Mouse (Mus musculus) layer of hippocampus, adult 6 months (tissue): Measurements from ENCODE around the gene Ift122. TPM values are rescaled to one million over a fixed set of nuclear protein-coding genes. Genes with fewer than 3 reads are reported as not detected.

Experiments
- long read RNA-seq, 2 experiments: library from polyadenylated mRNA; unstranded; transcript quantifications; one replicate each; pipeline ENCODE4 v2.0.0; 2019 to 2020
- polyA plus RNA-seq: library from polyadenylated mRNA; unstranded; fragments of <200 nt; fragmentation: Nextera tagmentation; gene quantifications from 2 replicates; pipeline ENCODE4 v1.2.3, GENCODE M21; 2021

Gene Ift122
- polyA plus RNA-seq: 14.4 and 16.8 TPM in 2 replicates
- long read RNA-seq, experiment 1, full-length matches to known transcripts: 14 of 29 reads
- long read RNA-seq, experiment 1, partial matches to known transcripts: 11 of 29 reads
- long read RNA-seq, experiment 1, other reads (novel, unspliced or antisense): 4 of 29 reads
- long read RNA-seq, experiment 2, full-length matches to known transcripts: 180 of 237 reads
- long read RNA-seq, experiment 2, partial matches to known transcripts: 22 of 237 reads
- long read RNA-seq, experiment 2, other reads (novel, unspliced or antisense): 35 of 237 reads

DNA sequence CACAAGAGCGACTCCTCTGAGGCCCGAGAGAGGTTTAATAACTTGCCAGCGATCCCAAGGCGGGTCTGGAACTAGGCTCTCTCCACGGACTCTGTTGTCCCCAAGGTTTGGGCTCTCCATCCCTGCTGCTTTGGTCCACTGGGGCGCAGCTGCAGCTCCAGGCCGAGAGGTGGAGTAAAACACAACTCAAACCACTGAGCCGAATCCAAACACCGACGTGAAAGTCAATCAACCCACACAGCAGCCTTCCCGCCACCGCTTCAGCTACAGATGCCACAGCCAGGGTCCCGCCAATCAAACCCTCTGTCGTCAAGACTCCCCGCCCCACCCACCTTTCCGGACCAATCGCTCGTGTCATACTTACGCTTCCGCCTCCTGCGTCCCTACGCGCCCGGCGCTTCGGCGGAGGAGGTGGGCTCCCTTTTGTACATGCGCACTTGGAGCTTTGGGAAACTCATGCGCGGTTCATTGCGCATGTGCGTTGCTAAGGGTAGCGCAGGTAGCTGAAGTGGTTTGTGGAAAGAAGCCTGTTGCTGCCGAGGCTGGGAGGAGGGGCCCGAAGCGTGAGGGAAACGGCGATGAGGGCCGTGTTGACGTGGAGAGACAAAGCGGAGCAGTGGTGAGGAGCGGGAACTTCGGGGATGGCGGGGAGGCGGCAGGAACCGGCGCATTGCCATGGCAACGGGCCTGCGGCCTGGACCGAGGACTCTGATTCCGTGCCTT, at the start of gene Ift122, which contains the start of gene Mbd4:
Gene Ift122 (plus strand): TSS at position 380 of the 723 bp plus-strand sequence.
Gene Mbd4 (minus strand): TSS at position 281 of the 723 bp plus-strand sequence.

DNA sequence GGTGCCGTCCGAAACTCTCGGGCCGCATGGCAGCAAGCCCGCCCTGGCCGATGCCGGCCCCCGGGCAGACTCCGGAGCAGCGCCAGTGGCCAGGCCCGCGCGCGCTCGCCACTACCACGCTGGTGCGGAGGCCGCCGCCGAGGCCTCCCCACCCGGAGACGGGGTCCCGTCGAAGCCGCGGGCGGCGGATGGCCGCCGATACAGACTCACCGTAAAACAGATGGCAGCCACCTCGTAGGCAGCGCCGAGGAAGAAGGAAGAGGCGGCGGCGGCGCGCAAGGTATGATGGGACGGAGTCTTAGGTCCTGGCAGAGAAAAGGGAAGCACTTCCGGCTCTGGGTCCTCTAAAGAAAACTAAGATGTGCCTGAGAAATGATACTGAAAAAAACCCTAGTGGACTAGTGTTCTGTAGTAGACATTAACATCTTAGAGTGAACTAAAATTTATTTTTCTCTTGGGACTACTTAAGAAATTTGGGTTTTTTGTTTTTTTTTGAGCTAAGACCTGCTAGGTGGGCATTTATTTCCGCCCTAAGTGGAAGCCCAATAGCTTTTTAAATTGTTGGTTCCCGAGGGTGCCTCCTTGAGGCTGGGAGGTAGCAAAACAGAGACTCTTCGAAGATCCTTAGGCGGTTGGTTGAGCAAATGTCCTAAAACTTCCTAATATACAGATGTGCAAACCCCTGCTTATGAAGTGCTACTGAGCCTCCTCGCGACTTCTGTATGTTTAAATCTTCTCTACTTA, 44.6 kb upstream of the Ift122 start, which contains the start of gene Rpl32:
Gene Rpl32 (minus strand): TSS at position 260 of the 744 bp plus-strand sequence.

DNA sequence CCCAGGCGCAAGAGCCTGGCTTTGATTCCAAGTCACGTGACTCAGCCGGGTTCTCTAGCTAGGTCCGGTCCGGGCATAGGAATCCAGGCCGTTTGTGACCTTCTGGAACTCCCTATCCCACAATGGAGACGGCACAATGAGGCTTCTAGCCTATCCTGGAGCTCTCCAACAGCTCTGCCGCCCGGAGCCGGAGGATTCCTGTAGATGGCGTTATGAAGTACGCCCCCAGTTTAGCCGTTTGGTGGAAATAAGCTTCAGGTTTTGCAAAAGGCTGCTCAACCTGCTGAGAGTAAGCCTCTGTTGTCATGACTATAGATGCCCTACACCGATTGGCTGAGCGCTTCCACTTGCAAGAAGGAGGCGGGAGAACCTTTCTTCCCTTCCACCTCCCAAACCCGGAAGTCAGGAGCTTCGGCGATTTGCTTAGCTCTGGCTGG, 15.1 kb upstream of the Ift122 start, which contains the start of gene Efcab12:
Gene Efcab12 (minus strand): TSS at position 252 of the 437 bp plus-strand sequence.

DNA sequence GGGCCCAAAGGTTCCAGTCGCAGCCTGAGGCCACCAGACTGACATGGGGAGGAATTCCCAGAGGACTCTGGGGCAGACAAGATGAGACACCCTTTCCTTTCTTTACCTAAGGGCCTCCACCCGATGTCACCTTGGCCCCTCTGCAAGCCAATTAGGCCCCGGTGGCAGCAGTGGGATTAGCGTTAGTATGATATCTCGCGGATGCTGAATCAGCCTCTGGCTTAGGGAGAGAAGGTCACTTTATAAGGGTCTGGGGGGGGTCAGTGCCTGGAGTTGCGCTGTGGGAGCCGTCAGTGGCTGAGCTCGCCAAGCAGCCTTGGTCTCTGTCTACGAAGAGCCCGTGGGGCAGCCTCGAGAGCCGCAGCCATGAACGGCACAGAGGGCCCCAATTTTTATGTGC, 78.4 kb downstream of the Ift122 start, which contains the start of gene Rho:
Gene Rho (plus strand): TSS at position 110 of the 400 bp plus-strand sequence.

DNA sequence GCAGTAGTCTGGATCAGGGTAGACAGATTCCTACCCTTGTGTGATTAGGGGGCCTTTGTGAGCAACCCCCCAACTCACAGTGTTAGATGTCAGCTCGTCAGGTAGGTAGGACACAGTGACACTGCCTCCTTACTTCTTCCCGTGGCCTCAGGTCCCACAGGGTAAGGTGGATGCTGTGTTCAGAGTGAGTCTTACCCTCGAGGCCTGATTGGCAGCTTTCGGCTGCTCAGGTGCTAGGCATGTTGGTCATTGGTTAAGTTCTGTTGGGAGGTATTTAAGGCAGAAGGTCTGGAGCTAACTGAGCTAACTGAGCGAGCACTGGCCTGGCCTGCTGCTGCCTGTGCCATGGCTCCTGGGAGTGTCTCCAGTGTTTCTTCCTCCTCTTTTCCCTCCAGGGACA, 91.4 kb downstream of the Ift122 start, which contains the start of gene H1foo:
Gene H1foo (plus strand): TSS at position 301 of the 400 bp plus-strand sequence.

Other genes with a start within 250 kb of the Ift122 start
- 29.7 and 31.2 TPM in 2 replicates for gene Raf1, start 176.8 kb upstream of the Ift122 start, polyA plus RNA-seq
- 0.53 and 0.62 TPM in 2 replicates for gene Tmem40, start 91.1 kb upstream of the Ift122 start, polyA plus RNA-seq
- gene Cand2, start 78.9 kb upstream of the Ift122 start, polyA plus RNA-seq: 2.0 and 2.2 TPM in 2 replicates
- 2,353 and 2,574 TPM in 2 replicates for gene Rpl32, start 44.7 kb upstream of the Ift122 start, polyA plus RNA-seq
- 1.2 and 1.3 TPM in 2 replicates for gene Efcab12, start 15.1 kb upstream of the Ift122 start, polyA plus RNA-seq
- gene Mbd4, start 99 bp upstream of the Ift122 start, polyA plus RNA-seq: 4.5 and 5.4 TPM in 2 replicates
- gene Rho, start 78.3 kb downstream of the Ift122 start, polyA plus RNA-seq: 0.26 TPM in 1 of 2 replicates, not detected in the other
- not detected in 2 replicates for gene H1foo, start 91.5 kb downstream of the Ift122 start, polyA plus RNA-seq
- 3.1 and 5.4 TPM in 2 replicates for gene Plxnd1, start 141.5 kb downstream of the Ift122 start, polyA plus RNA-seq